Mouse (Mus musculus) liver, embryonic 16.5 days (tissue): ENCODE data around the gene Hspbap1. TPM values are rescaled to one million over a fixed set of nuclear protein-coding genes. Genes with fewer than 3 reads are reported as not detected.

Experiments used
- ATAC-seq: fragments of 200-750 bp; cut with Nextera tagmentation; 2 replicates; pipeline ENCODE4 v1.8.0; 2017; ENCODE audit warnings: low read depth, mild to moderate bottlenecking, moderate number of reproducible peaks, moderate library complexity
- H3K27ac ChIP-seq: fragments of 300-500 bp; sonication (generic); 2 replicates; pipeline ENCODE4 v1.5.1; 2014; ENCODE audit warnings: mild to moderate bottlenecking, low read length
- H3K27me3 ChIP-seq: fragments of 300-500 bp; sonication (generic); 2 replicates; pipeline ENCODE4 v1.6.1; 2014; ENCODE audit warnings: low read depth, low read length, mixed read lengths; ENCODE audit not compliant: control insufficient read depth, insufficient read depth
- H3K36me3 ChIP-seq: fragments of 300-500 bp; sonication (generic); 2 replicates; pipeline ENCODE4 v1.6.1; 2014; ENCODE audit warnings: mild to moderate bottlenecking; ENCODE audit not compliant: control insufficient read depth, insufficient read depth
- H3K4me1 ChIP-seq: fragments of 300-500 bp; sonication (generic); 2 replicates; pipeline ENCODE4 v1.6.1; 2014; ENCODE audit warnings: low read depth, low read length, mixed read lengths; ENCODE audit not compliant: control insufficient read depth
- H3K4me2 ChIP-seq: fragments of 300-500 bp; sonication (generic); 2 replicates; pipeline ENCODE4 v1.6.1; 2014; ENCODE audit warnings: low read depth, low read length, mixed read lengths
- H3K4me3 ChIP-seq: fragments of 300-500 bp; sonication (generic); 2 replicates; pipeline ENCODE4 v1.5.1; 2014; ENCODE audit warnings: low read depth, mild to moderate bottlenecking, low read length
- H3K9ac ChIP-seq: fragments of 300-500 bp; sonication (generic); 2 replicates; pipeline ENCODE4 v1.6.1; 2014; ENCODE audit warnings: low read depth, low read length
- H3K9me3 ChIP-seq: fragments of 300-500 bp; sonication (generic); replicated peaks from 2 replicates; pipeline ENCODE4 v1.6.1; 2016; ENCODE audit warnings: low read length; ENCODE audit not compliant: control insufficient read depth
- WGBS: fragments of 180-500 bp; shearing (Covaris S2); extraction: QIAGEN DNeasy Blood & Tissue Kit; methylation state at CpG from one replicate; pipeline ENCODE4 v1.1.7; 2014; ENCODE audit not compliant: insufficient replicate concordance; 5-methylcytosine and 5-hydroxymethylcytosine counted together
- polyA plus RNA-seq: library from polyadenylated mRNA; unstranded; fragments of >200 nt; fragmentation: Nextera tagmentation; extraction: Ambion mirVana; gene quantifications from 2 replicates; pipeline ENCODE4 v1.2.1, GENCODE M21; 2015

Hspbap1 gene
- polyA plus RNA-seq, 1 experiment from 2014 or later, result 17.2 TPM

GRCm38 (mm10) chr16:35839680-35840079 is 69.5 kb downstream of the Hspbap1 start:
- Histone ChIP-seq H3K9ac (no peak overlapping the region), H3K9me3 (no peaks in the 10 kb centered on the region), H3K27ac (no peak overlapping the region), H3K36me3 (no peaks in the 10 kb centered on the region), H3K4me1 (no peaks in the 10 kb centered on the region), H3K27me3 (no peaks in the 10 kb centered on the region), H3K4me2 (no peak overlapping the region), H3K4me3 (no peak overlapping the region)
- 3% methylated on average over 1 of the region's 1 CpGs for WGBS
- ATAC-seq, result no peak

- H3K4me2 ChIP-seq, result no peak overlapping the region
- H3K4me1 ChIP-seq, result no peaks in the 10 kb centered on the region
- no peak for ATAC-seq
- H3K27ac ChIP-seq, result no peak overlapping the region
- H3K9me3 ChIP-seq, result no peaks in the 10 kb centered on the region
- H3K27me3 ChIP-seq, result no peaks in the 10 kb centered on the region
- H3K36me3 ChIP-seq, result no peaks in the 10 kb centered on the region
- H3K4me3 ChIP-seq, result no peak overlapping the region
- no peak overlapping the region for H3K9ac ChIP-seq
Observed at GRCm38 (mm10) chr16:35847138-35847537, 77.0 kb downstream of the Hspbap1 start.

- ATAC-seq, result no peak
- no peak overlapping the region for H3K27ac ChIP-seq
- H3K4me2 ChIP-seq, result no peak overlapping the region
- peaks cover 12% of the 10 kb centered on the region for H3K4me1 ChIP-seq
- 73% methylated on average over 4 of the region's 4 CpGs for WGBS
- H3K27me3 ChIP-seq, result no peaks in the 10 kb centered on the region
- H3K9me3 ChIP-seq, result no peaks in the 10 kb centered on the region
- H3K36me3 ChIP-seq, result no peaks in the 10 kb centered on the region
- H3K9ac ChIP-seq, result no peak overlapping the region
- no peak overlapping the region for H3K4me3 ChIP-seq
Observed at GRCm38 (mm10) chr16:35855846-35856245, 85.7 kb downstream of the Hspbap1 start.

GRCm38 (mm10) chr16:35856766-35857165 is 86.6 kb downstream of the Hspbap1 start:
- peak overlapping the region; percentile 62 for H3K27ac ChIP-seq
- peak overlapping the region; percentile 44 for H3K4me2 ChIP-seq
- 0 out of 2 replicates have a peak overlapping the region, but pooled peaks have one; percentile 6 for H3K4me3 ChIP-seq
- peaks cover 12% of the 10 kb centered on the region for H3K4me1 ChIP-seq
- H3K9me3 ChIP-seq, result no peaks in the 10 kb centered on the region; the same call in 1 of the 2 replicates
- no peaks in the 10 kb centered on the region for H3K36me3 ChIP-seq
- no peak overlapping the region; the same call in 1 of the 2 replicates for H3K9ac ChIP-seq
- no peaks in the 10 kb centered on the region for H3K27me3 ChIP-seq
- WGBS, result 27% methylated on average over 18 of the region's 18 CpGs
- peak; percentile 95 for ATAC-seq

- H3K4me3 ChIP-seq, result no peak overlapping the region
- no peaks in the 10 kb centered on the region for H3K27me3 ChIP-seq
- peaks cover 12% of the 10 kb centered on the region for H3K4me1 ChIP-seq
- no peak overlapping the region for H3K4me2 ChIP-seq
- ATAC-seq, result no peak
- H3K27ac ChIP-seq, result no peak overlapping the region
- no peak overlapping the region for H3K9ac ChIP-seq
- H3K9me3 ChIP-seq, result no peaks in the 10 kb centered on the region; the same call in 1 of the 2 replicates
- WGBS, result 79% methylated on average over 16 of the region's 16 CpGs
- H3K36me3 ChIP-seq, result no peaks in the 10 kb centered on the region
Observed at GRCm38 (mm10) chr16:35860236-35860635, 90.1 kb downstream of the Hspbap1 start.

- no peaks in the 10 kb centered on the region for H3K27me3 ChIP-seq
- no peak overlapping the region for H3K4me2 ChIP-seq
- ATAC-seq, result no peak
- H3K4me1 ChIP-seq, result peaks cover 4% of the 10 kb centered on the region
- H3K9me3 ChIP-seq, result no peaks in the 10 kb centered on the region; the same call in 1 of the 2 replicates
- no peak overlapping the region for H3K27ac ChIP-seq
- no peak overlapping the region for H3K9ac ChIP-seq
- no peaks in the 10 kb centered on the region for H3K36me3 ChIP-seq
- H3K4me3 ChIP-seq, result no peak overlapping the region
- WGBS, result 67% methylated on average over 1 of the region's 1 CpGs
Observed at GRCm38 (mm10) chr16:35862057-35862456, 91.9 kb downstream of the Hspbap1 start.

- WGBS, result 65% methylated on average over 11 of the region's 11 CpGs
- H3K27me3 ChIP-seq, result peaks cover 9% of the 10 kb centered on the region
- no peak overlapping the region for H3K4me2 ChIP-seq
Observed at GRCm38 (mm10) chr16:35867726-35868125, 97.6 kb downstream of the Hspbap1 start.

GRCm38 (mm10) chr16:35869126-35869525 is 99.0 kb downstream of the Hspbap1 start:
- H3K36me3 ChIP-seq, result no peaks in the 10 kb centered on the region
- H3K9me3 ChIP-seq, result no peaks in the 10 kb centered on the region
- no peak for ATAC-seq
- peaks cover 18% of the 10 kb centered on the region for H3K4me1 ChIP-seq
- 28% methylated on average over 3 of the region's 3 CpGs for WGBS
- H3K27me3 ChIP-seq, result peaks cover 13% of the 10 kb centered on the region
- 0 out of 2 replicates have a peak overlapping the region, but pooled peaks have one; percentile 23 for H3K4me3 ChIP-seq
- no peak overlapping the region for H3K27ac ChIP-seq
- no peak overlapping the region for H3K9ac ChIP-seq
- peak overlapping the region; percentile 44 for H3K4me2 ChIP-seq

More at GRCm38 (mm10) chr16:35867726-35868125, 97.6 kb downstream of the Hspbap1 start:
- Histone ChIP-seq H3K4me3 (no peak overlapping the region), H3K4me1 (peaks cover 18% of the 10 kb centered on the region), H3K27ac (no peak overlapping the region), H3K9ac (no peak overlapping the region), H3K36me3 (no peaks in the 10 kb centered on the region), H3K9me3 (no peaks in the 10 kb centered on the region)
- no peak for ATAC-seq

- Histone ChIP-seq H3K27ac (no peak overlapping the region), H3K4me3 (no peak overlapping the region), H3K4me2 (peak overlapping the region; percentile 44), H3K4me1 (peaks cover 18% of the 10 kb centered on the region), H3K27me3 (peaks cover 13% of the 10 kb centered on the region), H3K9ac (no peak overlapping the region), H3K36me3 (no peaks in the 10 kb centered on the region), H3K9me3 (no peaks in the 10 kb centered on the region)
- ATAC-seq, result no peak
- WGBS, result 52% methylated on average over 6 of the region's 6 CpGs
Observed at GRCm38 (mm10) chr16:35869656-35870055, 99.5 kb downstream of the Hspbap1 start.
